Mouse (Mus musculus) lung, adult 2 months (tissue): ENCODE results near the gene Plin3. TPM values are rescaled to one million over a fixed set of nuclear protein-coding genes. Genes with fewer than 3 reads are reported as not detected.

Experiments used
- DNase-seq: peaks from one replicate; pipeline ENCODE4 v3.0.0; 2022
- H3K4me1 ChIP-seq: fragments of 200-500 bp; 2 replicates; pipeline ENCODE4 v1.6.1; 2011; ENCODE audit warnings: low read length; ENCODE audit not compliant: control insufficient read depth, insufficient read depth
- H3K4me3 ChIP-seq: fragments of 200-500 bp; replicated peaks from 2 replicates; pipeline ENCODE3; 2011; ENCODE audit warnings: low read depth, mild to moderate bottlenecking, control low read depth, low read length; ENCODE audit errors: extremely low read depth
- CTCF ChIP-seq: fragments of 200-500 bp; IDR thresholded peaks from 2 replicates; pipeline ENCODE4 v1.5.1; 2011; ENCODE audit warnings: mild to moderate bottlenecking, low read length, control low read depth; ENCODE audit not compliant: insufficient read depth
- POLR2A ChIP-seq: fragments of 200-500 bp; IDR thresholded peaks from 2 replicates; pipeline ENCODE4 v1.6.1; 2011; ENCODE audit warnings: low read depth, mild to moderate bottlenecking, control low read depth, low read length, borderline replicate concordance; ENCODE audit errors: extremely low read depth
- WGBS: fragments of 180-500 bp; shearing (Covaris S2); methylation state at CpG from one replicate; pipeline ENCODE4 v1.1.7; 2018; 5-methylcytosine and 5-hydroxymethylcytosine counted together
- polyA plus RNA-seq: library from polyadenylated mRNA; depleted of rRNA; stranded (reverse); fragments of >200 nt; gene quantifications from 2 replicates; pipeline ENCODE4 v1.2.3, GENCODE M21; 2012

Gene Plin3
- polyA plus RNA-seq, 1 experiment, result 39.6 TPM

GRCm38 (mm10) chr17:56279481-56280155, 13.1 kb downstream of the Plin3 start:
- no peak for DNase-seq
- WGBS, result 91% methylated on average over 12 of the region's 12 CpGs
- Histone ChIP-seq H3K4me3 (no peak overlapping the region), H3K4me1 (peaks cover 7% of the 10 kb centered on the region)
- no peak for TF ChIP-seq POLR2A
- no peak for TF ChIP-seq CTCF

DNA sequence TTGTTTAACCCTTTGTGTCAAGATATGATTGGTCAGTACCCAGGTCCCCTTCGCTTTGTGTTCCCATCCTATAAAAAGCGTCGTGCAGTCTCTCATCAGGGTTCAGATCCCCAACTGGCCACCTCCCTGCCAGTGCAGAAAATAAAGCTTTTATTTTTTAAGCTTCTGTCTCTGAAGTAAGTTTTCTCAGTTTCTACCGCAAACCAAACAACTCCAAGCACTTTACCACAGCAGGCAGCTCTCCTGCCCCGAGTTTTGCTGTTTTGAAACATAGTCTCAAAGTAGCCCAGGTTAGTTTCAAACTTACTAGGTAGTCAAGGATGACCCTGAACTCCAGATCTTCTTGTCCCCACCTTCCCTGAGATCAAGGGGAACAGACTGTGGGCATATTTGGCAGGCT, 14.3 kb downstream of the Plin3 start:
- DNase-seq, result no peak
- Histone ChIP-seq H3K4me1 (peaks cover 7% of the 10 kb centered on the region), H3K4me3 (no peak overlapping the region)
- no peak for TF ChIP-seq CTCF
- TF ChIP-seq POLR2A, result no peak
- WGBS, result 88% methylated on average over 5 of the region's 5 CpGs

DNA sequence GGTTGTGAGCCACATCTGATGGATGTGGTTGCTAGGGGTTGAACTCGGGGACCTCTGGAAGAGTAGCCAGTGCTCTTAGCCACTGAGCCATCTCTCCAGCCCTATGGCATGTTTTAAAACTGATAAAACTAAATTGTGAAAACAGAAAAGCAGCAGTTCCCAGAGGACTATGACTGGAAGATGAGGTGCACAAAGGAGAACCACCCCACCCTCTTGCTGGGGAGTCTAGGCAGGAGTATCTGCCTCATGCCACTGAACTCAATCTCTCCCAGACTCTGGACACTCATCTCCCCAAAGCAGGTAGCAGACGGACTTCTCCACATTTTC, 15.1 kb downstream of the Plin3 start:
- WGBS, result 36% methylated on average over 2 of the region's 2 CpGs
- DNase-seq, result no peak
- peaks cover 7% of the 10 kb centered on the region for H3K4me1 ChIP-seq
- TF ChIP-seq CTCF, result no peak
- TF ChIP-seq POLR2A, result no peak
- H3K4me3 ChIP-seq, result no peak overlapping the region

DNA sequence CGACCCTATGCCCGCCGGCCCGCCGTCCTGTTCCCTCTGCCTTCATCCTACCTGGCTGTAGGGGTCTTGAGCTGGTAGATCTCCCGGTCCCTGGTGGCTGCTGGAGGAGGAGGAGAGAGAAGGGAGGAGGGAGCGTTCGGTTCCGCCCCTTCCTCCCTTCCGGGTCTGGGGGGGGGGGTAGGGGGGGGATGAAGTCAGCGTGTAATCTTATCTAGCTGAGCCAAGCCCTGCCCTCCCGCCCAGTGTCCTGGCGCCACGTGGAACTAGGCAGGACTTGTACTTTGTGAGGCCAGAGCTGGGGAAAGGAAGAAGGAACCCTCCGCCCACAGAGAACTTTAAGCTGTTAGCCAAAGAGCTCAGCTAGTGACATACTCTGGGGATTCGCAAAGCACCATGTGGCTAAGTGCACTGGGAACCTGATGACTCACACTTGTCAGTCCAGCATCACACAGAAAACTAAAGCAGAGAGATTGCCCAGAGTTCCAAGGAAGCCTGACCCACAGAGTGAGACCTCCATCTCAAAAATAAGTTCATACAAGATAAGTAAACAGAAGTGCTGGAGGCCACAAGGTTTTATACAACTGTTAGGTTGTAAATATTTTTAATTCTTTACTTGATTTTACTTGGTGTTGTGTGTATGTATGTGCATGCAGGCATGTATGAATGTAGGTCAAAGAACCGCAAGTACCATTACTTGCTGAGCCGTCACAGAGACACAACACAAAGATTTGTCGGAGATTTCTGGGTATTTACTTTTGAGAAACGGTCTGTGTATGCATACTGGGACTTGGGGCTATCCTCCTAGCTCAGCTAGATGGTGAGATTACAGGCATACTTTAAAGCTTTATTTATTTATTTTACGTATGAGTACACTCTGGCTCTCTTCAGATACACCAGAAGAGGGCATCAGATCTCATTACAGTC, 15.8 kb downstream of the Plin3 start, which contains the start of gene Ticam1:
Gene Ticam1, minus strand, starts transcription at position 144 of the 924 bp plus-strand sequence.
- Histone ChIP-seq H3K4me3 (peak within 1 kb of the TSS; percentile 88), H3K4me1 (peaks cover 7% of the 10 kb centered on the region)
- TF ChIP-seq POLR2A, result peak; percentile 75; the same call in 1 of the 2 replicates
- no peak for TF ChIP-seq CTCF
- peak; percentile 81 for DNase-seq
- 2% methylated on average over 21 of the region's 21 CpGs for WGBS

DNA sequence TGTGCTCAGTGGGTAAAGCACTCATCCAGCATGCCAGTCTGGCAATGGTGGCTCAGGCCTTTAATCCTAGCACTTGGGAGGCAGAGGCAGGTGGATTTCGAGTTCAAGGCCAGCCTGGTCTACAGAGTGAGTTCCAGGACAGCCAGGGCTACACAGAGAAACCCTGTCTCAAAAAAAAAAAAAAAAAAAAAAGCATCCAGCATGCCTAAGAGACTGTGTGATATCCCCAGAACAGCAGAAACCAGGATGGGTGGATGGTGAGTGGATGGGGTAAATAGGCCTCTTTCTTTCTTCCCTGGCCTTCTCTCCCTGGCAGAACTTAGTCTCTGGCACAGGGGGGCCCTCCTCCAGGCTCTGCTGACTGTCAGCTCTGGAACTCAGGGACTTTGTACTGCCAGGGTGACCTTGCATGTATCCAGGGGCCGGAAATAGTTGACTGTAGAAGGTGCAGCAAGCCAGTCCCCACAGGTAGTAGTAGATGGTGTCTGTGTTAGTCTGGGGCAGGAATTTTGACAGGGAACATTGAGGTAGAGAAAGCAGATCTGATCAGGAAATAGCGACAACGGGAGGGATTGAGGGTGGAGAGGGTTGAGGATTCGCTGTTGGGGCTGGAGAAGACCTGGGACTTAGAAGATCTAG, 16.7 kb downstream of the Plin3 start:
- peak overlapping the region; percentile 88 for H3K4me3 ChIP-seq
- H3K4me1 ChIP-seq, result peaks cover 7% of the 10 kb centered on the region
- TF ChIP-seq CTCF (no peak), POLR2A (no peak)
- DNase-seq, result peak; percentile 38
- 12% methylated on average over 5 of the region's 5 CpGs for WGBS

GRCm38 (mm10) chr17:56273986-56274385, 18.7 kb downstream of the Plin3 start:
- no peak for DNase-seq
- Histone ChIP-seq H3K4me3 (no peak overlapping the region), H3K4me1 (peaks cover 7% of the 10 kb centered on the region)
- no peak for TF ChIP-seq POLR2A
- TF ChIP-seq CTCF, result no peak
- 84% methylated on average over 5 of the region's 5 CpGs for WGBS

GRCm38 (mm10) chr17:56273482-56273881, 19.2 kb downstream of the Plin3 start:
- TF ChIP-seq CTCF (no peak), POLR2A (no peak)
- no peak for DNase-seq
- WGBS, result 70% methylated on average over 7 of the region's 7 CpGs
- H3K4me1 ChIP-seq, result peaks cover 7% of the 10 kb centered on the region
- H3K4me3 ChIP-seq, result no peak overlapping the region

DNA sequence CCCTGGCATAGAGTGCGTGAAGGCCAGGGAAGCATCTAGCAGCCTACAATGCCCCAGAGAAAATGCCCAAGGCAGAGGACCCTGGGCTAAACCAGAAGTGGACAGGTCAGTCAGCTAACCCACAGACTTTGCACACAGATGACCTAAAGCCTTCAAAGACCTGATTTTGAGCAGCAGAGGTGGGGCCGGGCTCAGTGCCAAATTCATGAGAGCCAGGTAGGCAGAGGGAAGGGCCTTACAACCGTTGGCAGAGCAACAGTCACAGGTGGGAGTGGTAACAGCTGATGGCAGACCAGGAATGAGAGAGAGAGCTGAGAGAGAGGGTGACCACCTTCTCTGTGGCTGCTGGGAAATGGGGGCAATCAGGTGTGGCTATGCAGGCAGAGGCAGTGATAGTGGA, 20.0 kb downstream of the Plin3 start:
- TF ChIP-seq POLR2A, result no peak
- no peak for TF ChIP-seq CTCF

GRCm38 (mm10) chr17:56271609-56272253, 20.9 kb downstream of the Plin3 start:
- DNase-seq, result no peak

More for the DNA sequence above, 20.0 kb downstream of the Plin3 start:
- H3K4me1 ChIP-seq, result peaks cover 4% of the 10 kb centered on the region
- WGBS, result 67% methylated on average over 3 of the region's 3 CpGs
- peak; percentile 53 for DNase-seq
- no peak overlapping the region for H3K4me3 ChIP-seq

More at GRCm38 (mm10) chr17:56271609-56272253, 20.9 kb downstream of the Plin3 start:
- 83% methylated on average over 12 of the region's 12 CpGs for WGBS
- TF ChIP-seq POLR2A, result no peak
- no peak for TF ChIP-seq CTCF
- Histone ChIP-seq H3K4me1 (peaks cover 2% of the 10 kb centered on the region; the same call in 1 of the 2 replicates), H3K4me3 (no peak overlapping the region)
